Comparison of ENCODE assay signal across 23 mouse cellular contexts in genomic region chr11:85774707-85775106, GRCm38 (mm10). TPM values are rescaled to one million over a fixed set of nuclear protein-coding genes. Genes with fewer than 3 reads are reported as not detected.
DNase-seq lines count a peak whose midpoint lies in the region; ATAC-seq and TF ChIP-seq lines count a peak whose summit lies in the region.
"Had no signal": no experiment of that assay in that cellular context is flagged by ENCODE, and none has a peak within 500 bp of the region (broad histone marks: within the 10 kb centered on the region; RNA-seq: fewer than 3 reads in every experiment).

No protein-coding gene starts in this region.

- H3K27ac ChIP-seq in embryonic facial prominence, embryonic 13.5 days: 0 out of 2 replicates have a peak overlapping the region, but pooled peaks have one; percentile 33
- H3K27ac ChIP-seq in embryonic facial prominence, embryonic 10.5 days (replicated peaks): no peak overlapping the region
- H3K27ac ChIP-seq in lung, embryonic 15.5 days: peak overlapping the region; percentile 95
- H3K27ac ChIP-seq: forebrain, embryonic 13.5 days; hindbrain, embryonic 10.5 days; limb, embryonic 10.5 days; liver, embryonic 15.5 days; neural tube, embryonic 13.5 days had no signal

- H3K4me1 ChIP-seq in embryonic facial prominence, embryonic 13.5 days: peaks cover 50% of the 10 kb centered on the region
- H3K4me1 ChIP-seq in embryonic facial prominence, embryonic 10.5 days: peaks cover 66% of the 10 kb centered on the region
- peaks cover 56% of the 10 kb centered on the region for H3K4me1 ChIP-seq in lung, embryonic 15.5 days
- H3K4me1 ChIP-seq in lung, adult 2 months (ENCODE audit: control insufficient read depth, insufficient read depth, low read length): peaks cover 16% of the 10 kb centered on the region
- H3K4me1 ChIP-seq: forebrain, embryonic 13.5 days had no signal

- no peak overlapping the region for H3K4me3 ChIP-seq in embryonic facial prominence, embryonic 13.5 days
- H3K4me3 ChIP-seq in embryonic facial prominence, embryonic 10.5 days: no peak overlapping the region
- no peak overlapping the region for H3K4me3 ChIP-seq in lung, embryonic 15.5 days
- H3K4me3 ChIP-seq in lung, adult 2 months (replicated peaks; ENCODE audit: extremely low read depth, low read depth, low read length): no peak overlapping the region
- H3K4me3 ChIP-seq: forebrain, embryonic 13.5 days; heart, embryonic 12.5 days; hindbrain, embryonic 10.5 days; kidney, embryonic 15.5 days; limb, embryonic 10.5 days; limb, embryonic 15.5 days; liver, embryonic 15.5 days; neural tube, embryonic 13.5 days had no signal

- H3K4me2 ChIP-seq in embryonic facial prominence, embryonic 13.5 days: no peak overlapping the region
- peak overlapping the region; percentile 38; the same call in 1 of the 2 replicates for H3K4me2 ChIP-seq in lung, embryonic 15.5 days
- H3K4me2 ChIP-seq: forebrain, embryonic 13.5 days; heart, embryonic 12.5 days; limb, embryonic 15.5 days; liver, embryonic 15.5 days; midbrain, embryonic 11.5 days; neural tube, embryonic 13.5 days had no signal

- intact Hi-C loops in gastrocnemius, postnatal 14 days (cut with DNase I; ENCODE audit: low total_unique reads): no loop called here

- no peak for DNase-seq in embryonic facial prominence, embryonic 10.5 days (ENCODE audit: low spot score)
- DNase-seq in lung, adult 2 months: no peak
- peak; percentile 8 for DNase-seq in 416B (ENCODE audit: low read depth)
- DNase-seq in adrenal gland, postnatal 14 days: no peak
- DNase-seq in gastrocnemius, postnatal 14 days: no peak
- DNase-seq: cerebellum, adult 18-20 months; cerebellum, postnatal 10 days; layer of hippocampus, postnatal 36 days had no signal

- 82% methylated on average over 6 of the region's 6 CpGs for WGBS in embryonic facial prominence, embryonic 13.5 days
- 83% methylated on average over 6 of the region's 6 CpGs for WGBS in embryonic facial prominence, embryonic 10.5 days
- WGBS in lung, embryonic 15.5 days: 41% methylated on average over 6 of the region's 6 CpGs
- WGBS in lung, adult 2 months: 50% methylated on average over 6 of the region's 6 CpGs

- no peaks in the 10 kb centered on the region for H3K9me3 ChIP-seq in embryonic facial prominence, embryonic 13.5 days
- H3K9me3 ChIP-seq in embryonic facial prominence, embryonic 10.5 days: no peaks in the 10 kb centered on the region
- no peaks in the 10 kb centered on the region for H3K9me3 ChIP-seq in lung, embryonic 15.5 days
- H3K9me3 ChIP-seq: forebrain, embryonic 13.5 days; G1E; heart, embryonic 12.5 days; hindbrain, embryonic 10.5 days; kidney, embryonic 15.5 days; limb, embryonic 10.5 days; limb, embryonic 15.5 days; liver, embryonic 15.5 days; neural tube, embryonic 13.5 days had no signal

- H3K9ac ChIP-seq in embryonic facial prominence, embryonic 13.5 days: no peak overlapping the region
- H3K9ac ChIP-seq in lung, embryonic 15.5 days: peak overlapping the region; percentile 5; the same call in 1 of the 2 replicates
- H3K9ac ChIP-seq: forebrain, embryonic 13.5 days; heart, embryonic 12.5 days; kidney, embryonic 15.5 days; limb, embryonic 15.5 days; liver, embryonic 15.5 days; neural tube, embryonic 13.5 days had no signal

- no peaks in the 10 kb centered on the region for H3K36me3 ChIP-seq in embryonic facial prominence, embryonic 13.5 days
- H3K36me3 ChIP-seq in embryonic facial prominence, embryonic 10.5 days (replicated peaks): no peaks in the 10 kb centered on the region
- no peaks in the 10 kb centered on the region for H3K36me3 ChIP-seq in lung, embryonic 15.5 days
- H3K36me3 ChIP-seq: G1E; heart, embryonic 12.5 days; hindbrain, embryonic 10.5 days; kidney, embryonic 15.5 days; limb, embryonic 10.5 days; limb, embryonic 15.5 days; liver, embryonic 15.5 days; neural tube, embryonic 13.5 days had no signal

- peaks cover 16% of the 10 kb centered on the region for H3K27me3 ChIP-seq in embryonic facial prominence, embryonic 13.5 days
- peaks cover 73% of the 10 kb centered on the region for H3K27me3 ChIP-seq in embryonic facial prominence, embryonic 10.5 days (replicated peaks; ENCODE audit: low read depth, poor library complexity, severe bottlenecking)
- no peaks in the 10 kb centered on the region for H3K27me3 ChIP-seq in lung, embryonic 15.5 days

- no peak for ATAC-seq in embryonic facial prominence, embryonic 13.5 days (ENCODE audit: insufficient number of reproducible peaks, insufficient read depth, low FRiP score, low TSS enrichment, low read depth)
- no peak for ATAC-seq in lung, embryonic 15.5 days (ENCODE audit: borderline replicate concordance, extremely low read depth, low FRiP score, low TSS enrichment)
- peak; percentile 89 for ATAC-seq in megakaryocyte, adult 5-6 weeks (ENCODE audit: poor library complexity, severe bottlenecking)
- ATAC-seq: forebrain, embryonic 13.5 days; hindbrain, embryonic 16.5 days; midbrain, embryonic 16.5 days had no signal

- no peak for TF ChIP-seq POLR2A in lung, adult 2 months (IDR thresholded peaks at IDR 0.05; ENCODE audit: borderline replicate concordance, extremely low read depth, low read depth, low read length)

- TF ChIP-seq CTCF in lung, adult 2 months (IDR thresholded peaks at IDR 0.05; ENCODE audit: insufficient read depth, low read length): no peak

RNA-seq across cellular contexts. Expression of gene Tbx2, which starts 57.6 kb away (rescaled TPM):
- polyA plus RNA-seq in embryonic facial prominence, embryonic 13.5 days (2015; fragmentation: Nextera tagmentation; extraction: Ambion mirVana): 14.2 and 14.5 TPM in 2 replicates
- polyA plus RNA-seq in embryonic facial prominence, embryonic 10.5 days (2016; fragmentation: Nextera tagmentation; extraction: Ambion mirVana): 9.9 and 10.9 TPM in 2 replicates
- polyA plus RNA-seq in lung, embryonic 15.5 days (2015; fragmentation: Nextera tagmentation; extraction: Ambion mirVana): 40.9 and 44.9 TPM in 2 replicates
- polyA plus RNA-seq in lung, adult 2 months (2012; rRNA removed): 257 and 302 TPM in 2 replicates
- total RNA-seq in megakaryocyte, adult 5-6 weeks (2015): 0.04 TPM in 1 of 2 replicates, not detected in the other
- total RNA-seq in megakaryocyte, adult 5-6 weeks (2017): 0.04 TPM in 1 of 2 replicates, not detected in the other
- total RNA-seq in adrenal gland, postnatal 14 days (2021): 26.3 and 28.3 TPM in 2 replicates
- 10 to 100 TPM in 1 of 2 experiments, 1 to 10 TPM in 1; 9.7 to 10.1 TPM for total RNA-seq in gastrocnemius, postnatal 14 days (2021)
